ENCODE assay signal across 30 mouse cellular contexts in the genomic region with DNA sequence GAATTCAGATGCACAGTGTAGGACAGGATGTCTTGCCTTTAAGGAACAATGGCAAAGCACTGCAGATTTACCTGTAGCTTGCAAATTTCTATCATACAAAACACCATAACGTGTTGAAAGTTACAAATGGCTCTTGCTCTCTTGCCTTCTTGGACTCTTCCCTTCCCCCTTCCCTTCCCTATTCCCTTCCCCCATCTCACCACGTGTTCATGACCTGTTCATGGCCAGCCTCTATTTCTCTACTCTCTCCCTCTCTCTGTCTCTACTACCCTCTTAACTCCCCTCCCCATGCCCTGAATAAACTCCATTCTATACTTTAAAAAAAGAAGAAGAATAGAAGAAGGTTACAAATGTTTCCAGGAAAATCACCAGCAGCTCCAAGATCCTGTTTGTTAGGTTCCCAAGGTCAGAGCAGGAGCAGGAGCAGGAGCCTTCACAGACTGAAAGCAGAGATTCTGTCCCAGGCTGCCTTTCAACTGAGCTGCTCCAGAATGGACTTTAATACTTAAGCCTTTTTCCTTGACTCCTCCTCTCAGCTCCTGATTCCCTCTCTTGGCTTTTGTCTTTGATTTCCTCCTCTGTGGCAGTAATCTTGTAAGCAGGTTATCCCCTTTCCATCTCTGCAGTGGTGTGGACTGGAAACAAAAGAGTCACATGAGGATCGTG. TPM values are rescaled to one million over a fixed set of nuclear protein-coding genes. Genes with fewer than 3 reads are reported as not detected.
DNase-seq lines count a peak whose midpoint lies in the region; ATAC-seq and TF ChIP-seq lines count a peak whose summit lies in the region.
"Had no signal": no experiment of that assay in that cellular context is flagged by ENCODE, and none has a peak within 500 bp of the region (broad histone marks: within the 10 kb centered on the region; RNA-seq: fewer than 3 reads in every experiment).

A gene (minus strand): TSS at position 478 of the 666 bp plus-strand sequence.

- ATAC-seq in forebrain, embryonic 11.5 days (replicated peaks; ENCODE audit: low FRiP score): no peak
- ATAC-seq in stomach, postnatal 0 days (ENCODE audit: low FRiP score, low TSS enrichment): no peak
- ATAC-seq: forebrain, embryonic 14.5 days had no signal

- intact Hi-C loops in heart, postnatal 10 days (cut with DNase I): no loop called here

- H3K79me2 ChIP-seq in liver, adult 2 months (ENCODE audit: control insufficient read depth, insufficient read depth, low read length): peaks cover 4% of the 10 kb centered on the region; the same call in 1 of the 2 replicates

- H3K9me3 ChIP-seq in forebrain, embryonic 11.5 days (ENCODE audit: control insufficient read depth, low read length): no peaks in the 10 kb centered on the region
- H3K9me3 ChIP-seq in stomach, postnatal 0 days (ENCODE audit: control insufficient read depth, low read length): no peaks in the 10 kb centered on the region
- H3K9me3 ChIP-seq: embryonic facial prominence, embryonic 12.5 days; heart, embryonic 12.5 days; hindbrain, embryonic 13.5 days; midbrain, embryonic 12.5 days had no signal

- H3K27ac ChIP-seq in liver, adult 2 months (replicated peaks; ENCODE audit: insufficient read depth, low read depth, low read length): 0 out of 2 replicates have a peak within 1 kb of the TSS, but pooled peaks have one; percentile 24
- H3K27ac ChIP-seq in small intestine, adult 2 months (ENCODE audit: insufficient read depth, low read depth, low read length): peak within 1 kb of the TSS; percentile 71
- H3K27ac ChIP-seq in forebrain, embryonic 11.5 days (ENCODE audit: low read depth, low read length): no peak within 1 kb of the TSS
- H3K27ac ChIP-seq in stomach, postnatal 0 days (replicated peaks): no peak within 1 kb of the TSS
- H3K27ac ChIP-seq: embryonic facial prominence, embryonic 12.5 days; hindbrain, embryonic 13.5 days; midbrain, embryonic 12.5 days had no signal

- H3K36me3 ChIP-seq in liver, adult 2 months (ENCODE audit: control insufficient read depth, insufficient read depth, low read length): peaks cover 57% of the 10 kb centered on the region
- peaks cover 6% of the 10 kb centered on the region; the same call in 1 of the 2 replicates for H3K36me3 ChIP-seq in small intestine, adult 2 months (ENCODE audit: control insufficient read depth, insufficient read depth, low read length)
- H3K36me3 ChIP-seq in forebrain, embryonic 11.5 days (ENCODE audit: control insufficient read depth, insufficient read depth, low read length): no peaks in the 10 kb centered on the region
- no peaks in the 10 kb centered on the region for H3K36me3 ChIP-seq in stomach, postnatal 0 days (ENCODE audit: control insufficient read depth, insufficient read depth, low read length)
- H3K36me3 ChIP-seq: embryonic facial prominence, embryonic 12.5 days; heart, embryonic 12.5 days; hindbrain, embryonic 13.5 days; midbrain, embryonic 12.5 days had no signal

- DNase-seq in liver, adult 2 months (ENCODE audit: extremely low read depth, low read depth, low spot score): peak; percentile 30
- DNase-seq in liver: no peak
- peak; percentile 84 for DNase-seq in kidney, adult 9 months
- peak; percentile 71 to 72 for DNase-seq in kidney, postnatal 36 days
- no peak for DNase-seq in heart, postnatal 10 days
- DNase-seq in forebrain, embryonic 11.5 days (ENCODE audit: low spot score): no peak
- DNase-seq in stomach, postnatal 0 days (ENCODE audit: low spot score): no peak
- DNase-seq: adrenal gland, adult 2 months; cerebellum, adult 18-20 months; cerebellum, postnatal 14 days; gastrocnemius, postnatal 14 days; heart, adult 18-20 months; heart, postnatal 14 days; lung, adult 2 months; lung, postnatal 14 days; right cerebral cortex, postnatal 14 days; spleen, adult 18-20 months had no signal

- H3K4me1 ChIP-seq in liver, adult 2 months (ENCODE audit: control insufficient read depth, insufficient read depth, low read length): peaks cover 12% of the 10 kb centered on the region; the same call in 1 of the 2 replicates
- H3K4me1 ChIP-seq in small intestine, adult 2 months (ENCODE audit: control insufficient read depth, insufficient read depth, insufficient read length, low read length): peaks cover 8% of the 10 kb centered on the region; the same call in 1 of the 2 replicates
- no peaks in the 10 kb centered on the region; the same call in 1 of the 2 replicates for H3K4me1 ChIP-seq in forebrain, embryonic 11.5 days (replicated peaks; ENCODE audit: control insufficient read depth, insufficient read depth, low read length)
- no peaks in the 10 kb centered on the region for H3K4me1 ChIP-seq in stomach, postnatal 0 days (replicated peaks; ENCODE audit: control insufficient read depth, insufficient read depth)
- H3K4me1 ChIP-seq: embryonic facial prominence, embryonic 12.5 days had no signal

- TF ChIP-seq EP300 in stomach, postnatal 0 days (optimal IDR thresholded peaks at IDR 0.05): no peak

- H3K4me2 ChIP-seq in forebrain, embryonic 11.5 days (ENCODE audit: low read depth, low read length, severe bottlenecking): no peak within 1 kb of the TSS
- H3K4me2 ChIP-seq in stomach, postnatal 0 days (replicated peaks; ENCODE audit: low read depth): no peak within 1 kb of the TSS
- H3K4me2 ChIP-seq: embryonic facial prominence, embryonic 12.5 days; heart, embryonic 12.5 days; hindbrain, embryonic 13.5 days; midbrain, embryonic 12.5 days had no signal

- no peak within 1 kb of the TSS for H3K9ac ChIP-seq in liver, adult 2 months (ENCODE audit: low read depth, low read length)
- H3K9ac ChIP-seq in forebrain, embryonic 11.5 days (ENCODE audit: low read length): no peak within 1 kb of the TSS
- no peak within 1 kb of the TSS for H3K9ac ChIP-seq in stomach, postnatal 0 days (ENCODE audit: low read length)
- H3K9ac ChIP-seq: embryonic facial prominence, embryonic 12.5 days; heart, embryonic 12.5 days; hindbrain, embryonic 13.5 days; midbrain, embryonic 12.5 days had no signal

- no peak within 1 kb of the TSS for H3K4me3 ChIP-seq in liver, adult 2 months (ENCODE audit: insufficient read depth, low read depth, low read length)
- H3K4me3 ChIP-seq in small intestine, adult 2 months (ENCODE audit: low read depth, low read length): no peak within 1 kb of the TSS
- H3K4me3 ChIP-seq in forebrain, embryonic 11.5 days (ENCODE audit: low read depth, low read length): no peak within 1 kb of the TSS
- H3K4me3 ChIP-seq in stomach, postnatal 0 days (ENCODE audit: low read depth, low read length): no peak within 1 kb of the TSS
- H3K4me3 ChIP-seq: embryonic facial prominence, embryonic 12.5 days; heart, embryonic 12.5 days; hindbrain, embryonic 13.5 days; midbrain, embryonic 12.5 days had no signal

- no peak for TF ChIP-seq POLR2A in liver, adult 2 months (IDR thresholded peaks at IDR 0.05; ENCODE audit: extremely low read depth, insufficient read depth, low read length)
- TF ChIP-seq POLR2A in small intestine, adult 2 months (IDR thresholded peaks at IDR 0.05; ENCODE audit: low read depth, low read length): no peak

- H3K27me3 ChIP-seq in liver, adult 2 months (ENCODE audit: control insufficient read depth, insufficient read depth, low read length): no peaks in the 10 kb centered on the region
- H3K27me3 ChIP-seq in small intestine, adult 2 months (ENCODE audit: control insufficient read depth, insufficient read depth, low read length): no peaks in the 10 kb centered on the region
- H3K27me3 ChIP-seq in forebrain, embryonic 11.5 days (ENCODE audit: control insufficient read depth, insufficient read depth, low read length): no peaks in the 10 kb centered on the region
- H3K27me3 ChIP-seq in stomach, postnatal 0 days (ENCODE audit: control insufficient read depth, insufficient read depth, low read length): no peaks in the 10 kb centered on the region
- H3K27me3 ChIP-seq: embryonic facial prominence, embryonic 12.5 days; heart, embryonic 12.5 days; hindbrain, embryonic 13.5 days; midbrain, embryonic 12.5 days had no signal

- 49% methylated on average over 3 of the region's 3 CpGs for WGBS in liver, adult 2 months
- WGBS in small intestine, adult 2 months: 18% methylated on average over 3 of the region's 3 CpGs
- 33% methylated on average over 3 of the region's 3 CpGs for WGBS in forebrain, embryonic 11.5 days
- WGBS in stomach, postnatal 0 days: 38% methylated on average over 3 of the region's 3 CpGs

- TF ChIP-seq CTCF in liver, adult 2 months (IDR thresholded peaks at IDR 0.05; ENCODE audit: low read depth, low read length): no peak
- TF ChIP-seq CTCF in small intestine, adult 2 months (IDR thresholded peaks at IDR 0.05; ENCODE audit: extremely low read depth, insufficient read length, insufficient replicate concordance, low read depth, low read length): no peak
- TF ChIP-seq CTCF in stomach, postnatal 0 days (IDR thresholded peaks at IDR 0.05; ENCODE audit: low read depth): no peak

RNA-seq across cellular contexts. Expression of the gene that starts here (rescaled TPM):
- total RNA-seq in liver, adult 2 months (2014; rRNA removed): 92.1 and 112 TPM in 2 replicates
- polyA plus RNA-seq in liver, adult 2 months (2012; rRNA removed): 38.6 and 38.8 TPM in 2 replicates
- 2.7 and 6.5 TPM in 2 replicates for polyA plus RNA-seq in small intestine, adult 2 months (2012; rRNA removed)
- total RNA-seq in heart, postnatal 10 days (2021): not detected
- polyA plus RNA-seq in forebrain, embryonic 11.5 days (2014; fragmentation: Nextera tagmentation; extraction: Ambion mirVana): not detected in 2 replicates
- polyA plus RNA-seq in stomach, postnatal 0 days (2015; fragmentation: Nextera tagmentation; extraction: Ambion mirVana): 1.4 and 2.6 TPM in 2 replicates
- total RNA-seq: gastrocnemius, postnatal 14 days; heart, adult 18-20 months; heart, postnatal 14 days; layer of hippocampus, adult 18-20 months; megakaryocyte progenitor cell, adult 5-6 weeks; MEL; neutrophil, adult 5-6 weeks had no signal
- polyA plus RNA-seq: C2C12; embryonic facial prominence, embryonic 12.5 days; forebrain, embryonic 14.5 days; heart, embryonic 12.5 days; hindbrain, embryonic 13.5 days; limb, embryonic 11.5 days; lung, adult 2 months; midbrain, embryonic 12.5 days; testis, adult 2 months had no signal

Comparison
In these comparisons a context has a peak if more than half of its experiments do, and no peak if none do; other contexts are left out.
1. RNA of the gene that starts here (total RNA-seq): 92.1 to 112 TPM in liver, adult 2 months; not detected in heart, postnatal 10 days; every median in the first group is over 10 times any median in the second.
2. DNase-seq: peak in liver, adult 2 months (single experiment), kidney, adult 9 months (single experiment) and kidney, postnatal 36 days (2 of 2); none in liver (single experiment), heart, postnatal 10 days (0 of 2), forebrain, embryonic 11.5 days (single experiment) and stomach, postnatal 0 days (single experiment).
3. H3K27ac ChIP-seq: peak in liver, adult 2 months (single experiment) and small intestine, adult 2 months (single experiment); none in forebrain, embryonic 11.5 days (single experiment) and stomach, postnatal 0 days (single experiment).